Mouse (Mus musculus) kidney, adult 2 months (tissue): Measurements from ENCODE around the gene Gm3776. TPM values are rescaled to one million over a fixed set of nuclear protein-coding genes. Genes with fewer than 3 reads are reported as not detected.
A peak's percentile ranks its signal among the peaks of the same experiment; 100 is the strongest.
"Not testable (repeated sequence)": the region's sequence is repeated elsewhere in the genome, so short reads cannot be mapped to it uniquely, and the experiment has no call there.

Experiments used
- DNase-seq: peaks from one replicate; pipeline ENCODE4 v3.0.0; 2021
- H3K27ac ChIP-seq: fragments of 200-500 bp; 2 replicates; pipeline ENCODE4 v1.5.1; 2012; ENCODE audit warnings: low read depth, low read length, control low read depth, inconsistent platforms; ENCODE audit not compliant: insufficient read depth
- H3K27me3 ChIP-seq: fragments of 200-500 bp; replicated peaks from 2 replicates; pipeline ENCODE4 v1.6.1; 2012; ENCODE audit warnings: mild to moderate bottlenecking, moderate library complexity, low read length, inconsistent platforms; ENCODE audit not compliant: control insufficient read depth, insufficient read depth
- H3K36me3 ChIP-seq: fragments of 200-500 bp; 2 replicates; pipeline ENCODE4 v1.6.1; 2012; ENCODE audit warnings: mild to moderate bottlenecking, moderate library complexity, low read length, inconsistent platforms; ENCODE audit not compliant: control insufficient read depth, insufficient read depth
- H3K4me1 ChIP-seq: fragments of 200-500 bp; 2 replicates; pipeline ENCODE4 v1.6.1; 2011; ENCODE audit warnings: low read length; ENCODE audit not compliant: control insufficient read depth, insufficient read depth
- H3K4me3 ChIP-seq: fragments of 200-500 bp; 2 replicates; pipeline ENCODE4 v1.5.1; 2011; ENCODE audit warnings: mild to moderate bottlenecking, low read depth, low read length, control low read depth; ENCODE audit not compliant: insufficient read depth
- CTCF ChIP-seq: fragments of 200-500 bp; conservative IDR thresholded peaks from 2 replicates; pipeline ENCODE4 v1.5.1; 2011; ENCODE audit warnings: low read depth, mild to moderate bottlenecking, control low read depth, low read length, moderate library complexity, mixed read lengths; ENCODE audit not compliant: insufficient read depth, insufficient read length
- POLR2A ChIP-seq: fragments of 200-500 bp; IDR thresholded peaks from one replicate; pipeline ENCODE4 v1.6.1; 2011; ENCODE audit warnings: low read depth, low read length, control low read depth
- WGBS: fragments of 180-500 bp; shearing (Covaris S2); methylation state at CpG from one replicate; pipeline ENCODE4 v1.1.7; 2018; 5-methylcytosine and 5-hydroxymethylcytosine counted together
- polyA plus RNA-seq: library from polyadenylated mRNA; depleted of rRNA; stranded (reverse); fragments of >200 nt; gene quantifications from 2 replicates; pipeline ENCODE4 v1.2.3, GENCODE M21; 2012

The Gm3776 gene
- polyA plus RNA-seq, 1 experiment, result 0.80 TPM

DNA sequence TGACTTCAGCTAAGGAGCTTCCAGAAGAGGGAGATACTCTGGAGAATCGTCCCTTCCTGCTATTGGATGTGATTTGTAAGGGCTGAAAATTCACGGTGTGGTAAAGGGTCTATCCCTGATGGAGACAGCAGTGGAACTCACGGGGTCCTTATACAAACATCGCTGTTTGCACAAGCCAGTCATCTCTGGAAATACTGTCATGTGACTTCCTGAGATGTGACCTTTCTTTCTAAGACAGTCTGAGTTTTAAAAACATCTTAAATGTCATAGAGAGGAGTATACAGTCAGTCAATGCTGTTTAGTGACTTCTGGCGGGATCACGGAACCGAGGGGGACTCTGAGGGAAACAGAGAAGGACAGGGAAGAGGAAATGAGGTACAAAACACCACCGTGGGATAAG lies 34.3 kb upstream of the Gm3776 start:
- Histone ChIP-seq H3K4me1 (0 out of 2 replicates have a peak, but pooled peaks cover 3% of the 10 kb centered on the region), H3K36me3 (no peaks in the 10 kb centered on the region), H3K27ac (no peak overlapping the region), H3K27me3 (no peaks in the 10 kb centered on the region), H3K4me3 (no peak overlapping the region)
- 54% methylated on average over 8 of the region's 8 CpGs for WGBS
- no peak for TF ChIP-seq CTCF
- TF ChIP-seq POLR2A, result no peak
- DNase-seq, result no peak

DNA sequence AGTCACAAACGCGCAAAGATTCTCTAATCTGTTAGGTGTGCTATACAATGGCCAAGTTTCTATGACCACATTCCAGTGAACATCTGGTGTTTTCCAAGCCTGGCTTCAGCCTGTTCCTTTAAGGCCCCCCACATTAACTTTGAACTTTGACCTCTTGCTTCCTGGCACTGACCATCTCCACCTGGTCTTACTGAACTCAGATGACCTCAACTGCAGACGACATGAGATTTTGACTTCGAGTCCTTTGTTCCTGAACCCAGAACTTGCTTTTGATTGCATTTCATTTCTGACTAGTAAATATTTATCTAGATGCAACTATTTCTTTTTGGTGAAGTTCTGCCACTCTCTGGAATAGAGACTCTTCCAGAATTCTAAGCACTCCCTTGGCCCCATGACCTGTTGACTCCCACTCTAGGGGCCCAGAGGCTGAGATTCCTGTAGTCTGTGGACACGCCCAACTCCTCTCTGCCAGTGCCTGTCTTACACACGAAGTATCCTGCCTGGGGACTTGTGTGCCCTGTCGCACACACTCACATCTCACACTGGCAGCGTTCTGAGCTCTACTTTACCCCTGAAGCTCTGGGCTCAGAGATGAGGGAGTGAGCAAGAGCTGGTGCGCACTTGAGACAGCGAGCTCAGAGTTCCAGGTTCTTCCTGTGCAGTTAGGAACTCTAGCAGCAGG lies 33.6 kb upstream of the Gm3776 start:
- H3K36me3 ChIP-seq, result no peaks in the 10 kb centered on the region
- WGBS, result 54% methylated on average over 10 of the region's 10 CpGs
- no peaks in the 10 kb centered on the region for H3K27me3 ChIP-seq
- TF ChIP-seq POLR2A, result no peak
- TF ChIP-seq CTCF, result no peak
- peak; percentile 68 for DNase-seq
- no peak overlapping the region for H3K4me3 ChIP-seq
- 0 out of 2 replicates have a peak, but pooled peaks cover 3% of the 10 kb centered on the region for H3K4me1 ChIP-seq
- H3K27ac ChIP-seq, result no peak overlapping the region

DNA sequence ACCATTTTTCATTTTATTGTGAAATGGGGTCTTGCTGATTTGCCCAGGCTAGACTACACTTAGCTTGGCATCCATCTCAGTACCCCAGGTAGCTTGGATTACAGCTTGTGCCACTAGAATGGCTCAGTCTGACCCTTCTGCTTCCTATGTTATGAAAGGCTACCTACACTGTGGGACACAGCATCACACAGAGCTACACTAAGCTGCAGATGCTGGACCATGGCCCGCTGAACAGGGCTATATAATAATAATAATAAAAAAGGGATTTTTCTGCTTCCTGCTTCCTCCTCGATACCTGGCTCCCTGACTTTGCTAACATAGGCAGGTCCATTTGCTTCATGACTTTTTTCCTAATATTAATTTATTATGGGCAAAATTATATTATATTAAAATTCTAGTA lies 32.5 kb upstream of the Gm3776 start:
- peaks cover 8% of the 10 kb centered on the region; the same call in 1 of the 2 replicates for H3K4me1 ChIP-seq
- WGBS, result 93% methylated on average over 2 of the region's 2 CpGs

DNA sequence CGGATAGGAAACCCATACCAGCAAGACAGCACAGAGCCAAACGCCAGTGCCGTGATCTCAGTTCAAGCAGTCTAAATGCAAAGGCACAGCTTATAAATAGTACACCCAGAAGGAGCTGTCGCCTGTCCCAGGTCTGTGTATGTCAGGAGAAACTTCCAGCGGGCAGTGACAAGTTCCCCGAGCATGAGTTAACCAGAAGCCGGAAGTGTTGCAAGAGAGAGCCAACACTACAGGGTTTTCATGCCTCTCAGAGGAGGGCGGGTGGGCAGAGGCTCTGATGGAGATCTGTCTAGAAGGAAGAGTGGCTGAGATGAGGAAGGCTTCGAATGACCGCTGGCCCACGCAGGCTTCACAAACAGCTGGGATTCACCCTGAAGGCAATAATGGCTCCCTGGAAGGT lies 31.6 kb upstream of the Gm3776 start:
- Histone ChIP-seq H3K27ac (no peak overlapping the region), H3K4me1 (peaks cover 8% of the 10 kb centered on the region; the same call in 1 of the 2 replicates), H3K4me3 (no peak overlapping the region), H3K36me3 (no peaks in the 10 kb centered on the region), H3K27me3 (no peaks in the 10 kb centered on the region)
- no peak for TF ChIP-seq POLR2A
- TF ChIP-seq CTCF, result no peak
- no peak for DNase-seq
- WGBS, result 71% methylated on average over 11 of the region's 11 CpGs

More for the DNA sequence above, 32.5 kb upstream of the Gm3776 start:
- no peak overlapping the region for H3K27ac ChIP-seq
- H3K4me3 ChIP-seq, result no peak overlapping the region
- TF ChIP-seq POLR2A (no peak), CTCF (no peak)
- H3K36me3 ChIP-seq, result no peaks in the 10 kb centered on the region
- no peaks in the 10 kb centered on the region for H3K27me3 ChIP-seq
- DNase-seq, result no peak

DNA sequence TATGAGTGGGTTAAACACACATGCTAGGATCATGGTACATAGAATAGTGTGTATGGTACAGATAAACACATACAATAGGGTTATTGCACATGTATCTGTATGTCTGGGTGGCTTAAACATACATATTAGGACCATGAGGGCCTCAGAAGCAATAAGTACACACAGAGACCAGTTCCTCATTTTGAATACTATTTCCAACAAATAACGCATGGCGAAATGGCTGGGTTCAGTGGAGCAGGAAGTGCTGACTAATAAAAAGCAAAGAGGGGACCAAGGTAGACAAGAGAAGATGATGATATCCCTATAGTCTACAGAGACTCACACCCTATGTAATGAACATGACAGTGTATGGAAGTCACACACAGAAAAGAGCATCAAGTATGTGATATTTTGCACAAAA lies 28.8 kb upstream of the Gm3776 start:
- no peak overlapping the region for H3K27ac ChIP-seq
- H3K27me3 ChIP-seq, result no peaks in the 10 kb centered on the region
- WGBS, result 92% methylated on average over 2 of the region's 2 CpGs
- H3K4me1 ChIP-seq, result peaks cover 5% of the 10 kb centered on the region; the same call in 1 of the 2 replicates
- no peak for TF ChIP-seq CTCF
- TF ChIP-seq POLR2A, result no peak
- no peak overlapping the region for H3K4me3 ChIP-seq
- H3K36me3 ChIP-seq, result no peaks in the 10 kb centered on the region
- no peak for DNase-seq

DNA sequence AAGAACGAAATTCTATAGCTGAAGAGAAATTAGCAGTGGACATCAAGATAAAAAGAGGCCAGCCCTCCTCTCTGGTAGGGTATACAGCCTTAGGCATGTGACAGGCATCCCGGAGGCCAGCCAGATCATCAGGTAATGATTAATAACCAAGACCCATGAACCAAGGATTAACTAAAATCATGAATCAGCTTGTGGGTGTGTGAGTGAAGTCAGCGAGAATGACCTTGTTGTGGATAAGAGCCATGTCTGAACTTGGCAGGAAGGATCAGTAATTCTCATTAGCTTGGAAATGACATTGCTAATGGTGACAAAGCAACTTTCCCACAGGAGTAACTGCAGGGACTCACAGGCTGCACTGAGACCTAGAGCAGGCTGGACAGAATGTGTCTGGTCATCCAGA lies 27.3 kb upstream of the Gm3776 start:
- 28% methylated on average over 3 of the region's 3 CpGs for WGBS
- not testable (repeated sequence) for H3K27me3 ChIP-seq, H3K4me1 ChIP-seq, H3K36me3 ChIP-seq, H3K4me3 ChIP-seq, H3K27ac ChIP-seq
- peak; percentile 87 for DNase-seq

DNA sequence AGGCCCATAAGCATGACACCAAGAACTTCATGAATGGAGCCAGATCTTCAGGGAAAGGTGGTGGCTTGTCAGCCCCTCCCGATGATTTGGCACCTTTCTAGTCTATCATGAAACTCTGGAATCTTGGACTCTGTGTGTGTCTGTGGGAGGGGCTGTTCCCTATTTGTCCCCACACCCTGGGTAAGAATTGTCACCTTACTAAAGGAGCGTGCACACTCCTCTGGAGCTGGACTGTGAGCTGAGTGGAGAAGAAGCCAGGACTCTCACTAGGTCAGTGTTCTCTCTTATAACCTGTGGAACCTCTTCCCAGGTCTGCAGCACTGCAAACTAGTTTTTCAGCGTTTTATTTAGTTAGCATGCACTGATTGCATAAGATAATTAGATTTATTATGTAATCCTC lies 26.5 kb upstream of the Gm3776 start, which contains the start of gene Gsta1:
Gene Gsta1 (plus strand): TSS at position 196 of the 400 bp plus-strand sequence.
- not testable (repeated sequence) for H3K27ac ChIP-seq, H3K4me1 ChIP-seq, H3K27me3 ChIP-seq, H3K36me3 ChIP-seq, DNase-seq, H3K4me3 ChIP-seq
- 45% methylated on average over 3 of the region's 3 CpGs for WGBS

DNA sequence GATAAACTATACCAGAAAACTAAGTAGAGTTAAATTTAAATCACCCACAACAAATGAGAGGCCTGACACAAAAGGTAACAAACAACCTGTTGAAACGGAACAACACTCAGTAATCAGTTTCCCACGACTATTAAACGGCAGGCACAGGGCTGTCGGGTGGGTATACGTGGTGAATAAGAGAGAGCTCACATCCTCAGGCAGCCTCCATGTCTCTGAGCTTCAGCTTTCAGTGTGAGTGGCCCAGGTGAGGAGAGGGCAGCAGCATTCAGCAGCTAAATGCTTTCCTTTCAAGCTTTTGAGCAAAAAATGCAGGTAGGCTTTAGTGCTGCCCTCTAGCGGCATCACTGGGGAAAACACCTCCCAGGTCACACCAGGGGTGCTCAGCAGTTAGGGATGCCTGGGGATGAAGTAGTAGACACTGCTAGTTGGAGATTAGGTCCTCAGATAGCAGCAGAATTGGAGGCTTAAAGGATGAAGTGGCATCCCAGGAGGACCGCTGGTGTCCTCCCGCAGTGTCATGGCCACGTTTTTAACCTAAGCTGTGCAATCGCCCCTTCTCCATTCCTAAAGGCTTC lies 23.7 kb upstream of the Gm3776 start:
- WGBS, result no CpG with 5 or more reads among the region's 10 CpGs
- H3K4me1 ChIP-seq, H3K27ac ChIP-seq, H3K36me3 ChIP-seq, H3K4me3 ChIP-seq, DNase-seq, H3K27me3 ChIP-seq: not testable (repeated sequence)

DNA sequence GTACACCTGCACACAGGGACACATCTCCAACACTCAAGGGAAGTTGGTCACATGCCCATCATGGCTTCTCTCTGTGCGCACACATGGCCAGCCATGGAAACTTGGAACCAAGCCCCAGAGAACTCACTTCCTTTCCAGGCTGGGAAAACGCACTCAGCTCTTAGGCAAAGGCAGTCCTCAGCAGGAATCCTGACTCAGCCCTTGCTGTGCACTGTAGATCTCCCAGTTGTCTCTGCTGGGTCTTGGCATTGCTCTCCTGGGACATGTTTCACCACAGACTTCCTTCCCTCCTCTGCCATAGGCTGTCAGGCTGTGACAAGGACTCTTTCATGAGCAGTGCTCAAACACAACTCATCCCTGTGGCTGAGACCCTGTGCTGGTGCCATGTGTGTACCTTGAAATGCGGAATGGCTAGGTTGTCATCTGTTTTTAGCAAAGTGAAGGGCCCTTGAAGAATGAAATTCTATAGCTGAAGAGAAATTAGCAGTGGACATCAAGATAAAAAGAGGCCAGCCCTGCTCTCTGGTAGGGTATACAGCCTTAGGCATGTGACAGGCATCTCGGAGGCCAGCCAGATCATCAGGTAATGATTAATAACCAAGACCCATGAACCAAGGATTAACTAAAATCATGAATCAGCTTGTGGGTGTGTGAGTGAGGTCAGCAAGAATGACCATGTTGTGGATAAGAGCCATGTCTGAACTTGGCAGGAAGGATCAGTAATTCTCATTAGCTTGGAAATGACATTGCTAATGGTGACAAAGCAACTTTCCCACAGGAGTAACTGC lies 1.1 kb upstream of the Gm3776 start:
- H3K27me3 ChIP-seq, H3K4me3 ChIP-seq, H3K36me3 ChIP-seq, H3K4me1 ChIP-seq: not testable (repeated sequence)
- DNase-seq, result peak; percentile 86
- 31% methylated on average over 4 of the region's 4 CpGs for WGBS
- peak overlapping the region; percentile 69 for H3K27ac ChIP-seq
